Mouse (Mus musculus) lung, postnatal 0 days (tissue): ENCODE measurements around the gene Paf1. TPM values are rescaled to one million over a fixed set of nuclear protein-coding genes. Genes with fewer than 3 reads are reported as not detected.
A peak's percentile ranks its signal among the peaks of the same experiment; 100 is the strongest.

ENCODE experiments used
- ATAC-seq: fragments of 200-750 bp; cut with Nextera tagmentation; 2 replicates; pipeline ENCODE4 v1.8.0; 2017; ENCODE audit warnings: moderate library complexity
- DNase-seq: peaks from one replicate; pipeline ENCODE4 v3.0.0-alpha.2; 2016; ENCODE audit warnings: low spot score
- H3K27ac ChIP-seq: fragments of 300-500 bp; sonication (generic); 2 replicates; pipeline ENCODE4 v1.5.1; 2014; ENCODE audit warnings: antibody characterized with exemption, mild to moderate bottlenecking, low read length, mixed read lengths
- H3K27me3 ChIP-seq: fragments of 300-500 bp; sonication (generic); replicated peaks from 2 replicates; pipeline ENCODE4 v1.6.1; 2014; ENCODE audit warnings: low read length, mixed read lengths; ENCODE audit not compliant: insufficient read depth
- H3K36me3 ChIP-seq: fragments of 300-500 bp; sonication (generic); 2 replicates; pipeline ENCODE4 v1.6.1; 2014; ENCODE audit warnings: low read length, mixed read lengths; ENCODE audit not compliant: insufficient read depth
- H3K4me1 ChIP-seq: fragments of 300-500 bp; sonication (generic); 2 replicates; pipeline ENCODE4 v1.6.1; 2014; ENCODE audit warnings: antibody characterized with exemption, low read depth, low read length, mixed read lengths; ENCODE audit not compliant: insufficient read depth
- H3K4me2 ChIP-seq: fragments of 300-500 bp; sonication (generic); replicated peaks from 2 replicates; pipeline ENCODE4 v1.6.1; 2014; ENCODE audit warnings: low read depth, mild to moderate bottlenecking, low read length, moderate library complexity, mixed read lengths
- H3K4me3 ChIP-seq: fragments of 300-500 bp; sonication (generic); 2 replicates; pipeline ENCODE4 v1.5.1; 2014; ENCODE audit warnings: low read depth, low read length
- H3K9ac ChIP-seq: fragments of 300-500 bp; sonication (generic); replicated peaks from 2 replicates; pipeline ENCODE4 v1.6.1; 2014; ENCODE audit warnings: low read depth, mild to moderate bottlenecking
- H3K9me3 ChIP-seq: fragments of 300-500 bp; sonication (generic); 2 replicates; pipeline ENCODE4 v1.6.1; 2016; ENCODE audit warnings: low read length, mixed read lengths
- CTCF ChIP-seq: IDR thresholded peaks from 2 replicates; pipeline ENCODE4 v1.5.1; 2016; ENCODE audit warnings: antibody characterized with exemption, mild to moderate bottlenecking
- EP300 ChIP-seq: IDR thresholded peaks from 2 replicates; pipeline ENCODE4 v1.6.1; 2016; ENCODE audit warnings: antibody characterized with exemption, mild to moderate bottlenecking, control low read depth
- WGBS: fragments of 180-500 bp; shearing (Covaris S2); extraction: QIAGEN DNeasy Blood & Tissue Kit; methylation state at CpG from one replicate; pipeline ENCODE4 v1.1.7; 2014; 5-methylcytosine and 5-hydroxymethylcytosine counted together
- polyA plus RNA-seq: library from polyadenylated mRNA; unstranded; fragments of >200 nt; fragmentation: Nextera tagmentation; extraction: Ambion mirVana; gene quantifications from 2 replicates; pipeline ENCODE4 v1.2.1, GENCODE M21; 2015

Gene Paf1
- polyA plus RNA-seq, 1 experiment from 2014 or later: 49.1 TPM

DNA sequence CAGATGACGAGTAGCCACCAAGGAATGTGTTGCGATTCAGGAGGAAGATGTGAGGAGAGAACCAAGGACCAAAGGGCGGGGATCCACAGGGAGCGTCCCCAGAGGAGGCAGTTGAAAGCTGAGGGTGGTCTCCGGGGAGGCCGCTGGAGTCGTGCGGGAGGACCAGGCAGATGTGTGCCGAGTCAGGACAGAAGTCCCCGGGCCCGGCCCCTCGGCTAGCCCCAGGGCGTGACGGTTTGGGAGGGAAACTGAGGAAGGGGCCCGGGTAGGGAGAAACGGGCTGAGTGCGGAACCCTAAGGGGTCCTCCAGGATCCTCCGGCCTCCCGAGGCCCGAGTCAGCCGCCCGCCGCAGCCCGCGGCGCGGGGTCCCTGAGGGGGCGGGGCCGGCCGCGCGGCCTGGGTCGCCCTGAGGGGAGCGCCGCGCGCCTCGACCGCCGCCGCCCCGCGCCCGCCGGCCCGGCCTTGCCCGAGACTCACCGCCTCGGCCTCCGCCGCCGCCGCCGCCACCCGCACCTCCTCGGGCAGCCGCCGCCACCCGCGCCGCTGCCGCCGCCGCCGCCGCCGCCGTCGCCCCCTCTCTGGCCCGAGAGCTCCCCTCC is 43.0 kb downstream of the Paf1 start:
- DNase-seq (peak; percentile 41), ATAC-seq (peak; percentile 2)
- no peaks in the 10 kb centered on the region for H3K9me3 ChIP-seq
- peak overlapping the region; percentile 77 for H3K4me3 ChIP-seq
- TF ChIP-seq CTCF (no peak), EP300 (0 out of 2 replicates have a peak, but pooled peaks have one; percentile 1)
- peak overlapping the region; percentile 66 for H3K27ac ChIP-seq
- 3% methylated on average over 7 of the region's 70 CpGs for WGBS
- H3K4me1 ChIP-seq: peaks cover 19% of the 10 kb centered on the region; the same call in 1 of the 2 replicates
- H3K9ac ChIP-seq: peak overlapping the region; percentile 87
- H3K36me3 ChIP-seq: no peaks in the 10 kb centered on the region
- H3K27me3 ChIP-seq: no peaks in the 10 kb centered on the region
- H3K4me2 ChIP-seq: peak overlapping the region; percentile 89

DNA sequence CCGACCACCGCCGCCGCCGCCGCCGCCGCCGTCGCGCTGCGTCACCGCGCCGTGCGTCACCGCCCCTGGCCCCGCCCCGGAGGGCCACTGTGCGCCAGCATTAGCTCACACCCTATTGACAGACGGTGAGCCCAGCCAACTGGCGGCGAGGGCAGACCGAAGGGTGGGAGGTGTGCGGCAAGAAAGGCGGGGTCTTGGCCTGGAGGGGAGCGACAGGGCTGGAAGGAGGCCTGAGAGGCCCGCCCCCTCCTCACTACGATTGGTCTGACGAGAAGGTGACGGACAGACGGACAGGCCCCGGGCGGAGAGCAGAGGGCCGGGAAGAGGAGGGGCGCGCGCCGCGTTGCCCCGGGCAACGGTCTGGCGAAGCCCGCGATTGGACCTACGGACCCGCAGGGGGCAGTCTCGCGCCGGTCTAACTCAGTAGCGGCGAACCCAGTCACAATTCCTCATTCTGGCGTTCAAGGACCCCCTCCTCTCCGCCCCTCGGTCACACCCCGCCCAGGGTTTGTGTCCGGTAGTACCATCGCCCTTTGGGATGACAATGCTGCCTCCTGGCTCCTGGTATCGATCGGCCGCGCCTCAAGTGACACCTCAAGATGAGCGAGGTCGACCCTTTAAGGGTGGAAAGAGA is 43.6 kb downstream of the Paf1 start:
- Histone ChIP-seq H3K36me3 (no peaks in the 10 kb centered on the region), H3K27ac (peak overlapping the region; percentile 94), H3K9me3 (no peaks in the 10 kb centered on the region), H3K9ac (peak overlapping the region; percentile 87), H3K4me1 (peaks cover 19% of the 10 kb centered on the region; the same call in 1 of the 2 replicates), H3K4me2 (peak overlapping the region; percentile 89), H3K27me3 (no peaks in the 10 kb centered on the region), H3K4me3 (peak overlapping the region; percentile 77)
- DNase-seq (peak; percentile 100), ATAC-seq (peak; percentile 98)
- whole genome bisulfite sequencing: 0% methylated on average over 26 of the region's 64 CpGs
- no peak for TF ChIP-seq EP300
- peak; percentile 75 for TF ChIP-seq CTCF

DNA sequence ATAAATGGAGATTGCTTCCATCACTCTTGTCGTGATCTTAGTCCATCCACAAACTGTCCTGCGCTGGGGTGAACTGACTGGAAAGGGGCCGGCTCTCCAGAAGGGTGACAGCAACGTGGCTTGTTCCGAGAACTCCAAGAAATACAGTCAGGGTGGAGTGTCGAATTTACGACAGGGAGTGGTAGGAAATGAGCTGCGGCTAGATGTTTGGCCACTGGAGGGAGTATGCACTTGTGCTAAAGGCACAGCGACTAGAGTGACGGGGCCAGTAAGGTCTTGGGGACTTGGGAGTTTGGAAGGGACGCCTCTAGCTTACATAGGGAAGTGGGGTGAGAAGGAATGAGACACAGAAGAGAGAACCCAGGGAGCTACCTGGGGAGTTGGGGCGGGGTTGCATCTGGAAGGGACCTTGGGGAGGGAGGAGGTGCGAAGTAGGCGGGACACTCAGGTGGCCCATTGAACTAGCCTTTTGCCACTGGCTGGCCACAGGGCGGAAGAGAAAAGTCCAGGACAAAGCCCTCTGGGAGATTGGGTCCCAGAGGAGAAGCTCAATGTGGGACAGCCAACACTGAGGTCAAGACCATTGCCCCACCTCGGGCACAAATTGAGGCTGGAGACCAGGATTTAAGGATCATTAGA is 44.3 kb downstream of the Paf1 start, which contains the start of gene Gmfg:
Gmfg (plus strand) TSS at position 516 of the 639 bp plus-strand sequence.
- 2% methylated on average over 15 of the region's 16 CpGs for WGBS
- no peaks in the 10 kb centered on the region for H3K27me3 ChIP-seq
- DNase-seq: peak; percentile 96
- H3K27ac ChIP-seq: peak within 1 kb of the TSS; percentile 94
- TF ChIP-seq CTCF (peak; percentile 90), EP300 (peak; percentile 67; the same call in 1 of the 2 replicates)
- H3K4me3 ChIP-seq: peak within 1 kb of the TSS; percentile 77
- H3K9ac ChIP-seq: peak within 1 kb of the TSS; percentile 48; the same call in 1 of the 2 replicates
- H3K9me3 ChIP-seq: no peaks in the 10 kb centered on the region
- peak within 1 kb of the TSS; percentile 70 for H3K4me2 ChIP-seq
- H3K4me1 ChIP-seq: peaks cover 17% of the 10 kb centered on the region; the same call in 1 of the 2 replicates
- peak; percentile 53 for ATAC-seq
- H3K36me3 ChIP-seq: no peaks in the 10 kb centered on the region

DNA sequence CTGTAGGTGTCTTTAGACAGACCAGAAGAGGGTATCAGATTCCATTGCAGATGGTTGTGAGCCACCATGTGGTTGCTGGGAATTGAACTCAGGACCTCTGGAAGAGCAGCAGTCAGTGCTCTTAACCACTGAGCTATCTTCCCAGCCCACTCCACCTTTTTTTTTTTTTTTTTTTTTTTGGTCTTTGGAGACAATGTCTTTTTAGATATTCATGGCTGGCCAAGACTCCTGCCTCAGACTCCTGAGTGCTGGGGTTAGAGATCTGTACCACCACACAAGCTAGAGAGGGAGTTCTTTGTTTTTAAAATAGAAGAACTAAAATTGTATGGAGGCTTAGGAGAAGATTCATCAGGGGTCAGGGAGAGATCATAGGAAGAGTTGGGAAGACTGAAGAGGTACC is 45.2 kb downstream of the Paf1 start:
- H3K9me3 ChIP-seq: no peaks in the 10 kb centered on the region
- no peak overlapping the region for H3K4me2 ChIP-seq
- no peak for ATAC-seq
- H3K4me1 ChIP-seq: peaks cover 17% of the 10 kb centered on the region; the same call in 1 of the 2 replicates
- TF ChIP-seq CTCF (no peak), EP300 (no peak)
- DNase-seq: no peak
- no peak overlapping the region for H3K27ac ChIP-seq
- H3K9ac ChIP-seq: no peak overlapping the region
- no peak overlapping the region for H3K4me3 ChIP-seq
- H3K27me3 ChIP-seq: no peaks in the 10 kb centered on the region
- no peaks in the 10 kb centered on the region for H3K36me3 ChIP-seq

DNA sequence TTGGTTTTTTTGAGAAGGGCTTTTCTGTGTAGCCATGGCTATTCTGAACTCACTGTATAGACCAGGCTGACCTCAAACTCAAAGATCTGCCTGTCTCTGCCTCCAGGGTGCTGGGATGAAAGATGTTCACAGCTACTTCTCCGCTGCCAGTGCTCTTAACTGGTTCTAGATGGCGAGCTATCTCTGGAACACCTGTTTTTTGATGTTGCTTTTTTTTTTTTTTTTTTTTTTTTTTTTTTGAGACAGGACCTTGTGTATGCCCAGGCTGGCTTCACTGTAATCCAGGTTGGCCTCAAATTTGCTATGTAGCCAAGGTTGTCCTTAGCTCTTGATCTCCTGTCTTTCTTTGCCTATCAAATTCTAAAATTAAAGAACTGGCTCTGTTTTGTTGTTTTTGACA is 46.0 kb downstream of the Paf1 start:
- no peaks in the 10 kb centered on the region for H3K27me3 ChIP-seq
- no peaks in the 10 kb centered on the region for H3K36me3 ChIP-seq
- 60% methylated on average over 2 of the region's 2 CpGs for WGBS
- H3K9me3 ChIP-seq: no peaks in the 10 kb centered on the region
- TF ChIP-seq CTCF (no peak), EP300 (no peak)
- H3K4me3 ChIP-seq: no peak overlapping the region
- ATAC-seq (no peak), DNase-seq (no peak)
- no peak overlapping the region for H3K27ac ChIP-seq
- no peak overlapping the region for H3K9ac ChIP-seq
- no peak overlapping the region for H3K4me2 ChIP-seq
- peaks cover 17% of the 10 kb centered on the region; the same call in 1 of the 2 replicates for H3K4me1 ChIP-seq

DNA sequence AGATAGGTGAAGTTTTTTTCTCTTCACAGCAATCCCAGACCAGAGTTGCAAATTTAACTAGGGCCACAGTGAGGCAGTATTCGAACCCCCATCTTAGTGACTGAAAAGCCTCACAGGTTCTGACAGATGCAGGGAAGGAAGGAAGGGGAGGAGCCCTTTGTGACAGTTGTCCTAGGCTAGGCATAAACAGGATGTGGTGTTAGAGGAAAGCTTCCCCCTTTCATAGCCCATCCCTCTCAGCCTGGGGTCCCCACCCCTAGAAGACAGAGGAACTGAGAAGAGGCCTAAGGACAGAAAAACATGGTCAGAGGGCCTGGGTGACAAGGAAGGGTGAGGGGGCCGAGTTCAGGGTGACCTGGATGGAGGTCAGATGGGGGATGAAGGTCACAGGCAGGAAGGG is 48.0 kb downstream of the Paf1 start:
- Histone ChIP-seq H3K9me3 (no peaks in the 10 kb centered on the region), H3K36me3 (no peaks in the 10 kb centered on the region), H3K4me1 (peaks cover 5% of the 10 kb centered on the region; the same call in 1 of the 2 replicates), H3K9ac (no peak overlapping the region), H3K4me3 (no peak overlapping the region; the same call in 1 of the 2 replicates), H3K27ac (peak overlapping the region; percentile 77), H3K4me2 (peak overlapping the region; percentile 28; the same call in 1 of the 2 replicates), H3K27me3 (no peaks in the 10 kb centered on the region)
- TF ChIP-seq CTCF (no peak), EP300 (peak; percentile 85)
- DNase-seq: peak; percentile 84
- 41% methylated on average over 2 of the region's 2 CpGs for WGBS
- no peak for ATAC-seq
